Mouse (Mus musculus): Measurements from ENCODE around the gene Zfp865. TPM values are rescaled to one million over a fixed set of nuclear protein-coding genes. Genes with fewer than 3 reads are reported as not detected.

Gene Zfp865
- 6.5 and 9.0 TPM in 2 replicates for polyA plus RNA-seq (2016; fragmentation: Nextera tagmentation; extraction: Ambion mirVana)

GRCm38 (mm10) chr7:5020000-5020681 is at the start of gene Zfp865, which contains the start of gene Ccdc106:
Gene Zfp865, plus strand, starts transcription at chr7:5020376.
Gene Ccdc106, plus strand, starts transcription at chr7:5020553.
- peaks cover 31% of the 10 kb centered on the region for H3K4me1 ChIP-seq (replicated peaks)
- H3K27me3 ChIP-seq (ENCODE audit: insufficient read depth, poor library complexity, severe bottlenecking): no peaks in the 10 kb centered on the region
- H3K36me3 ChIP-seq: peaks cover 49% of the 10 kb centered on the region
- peak within 1 kb of the TSS; percentile 97 for H3K27ac ChIP-seq
- peaks cover 4% of the 10 kb centered on the region; the same call in 1 of the 2 replicates for H3K9me3 ChIP-seq
- DNase-seq (ENCODE audit: low spot score): peak; percentile 99
- under 1% methylated on average over 49 of the region's 49 CpGs for WGBS
- peak within 1 kb of the TSS; percentile 90 for H3K4me3 ChIP-seq

GRCm38 (mm10) chr7:4971068-4971467 is 49.1 kb upstream of the Zfp865 start, which contains the start of gene Sbk3:
Gene Sbk3, minus strand, starts transcription at chr7:4971168.
- H3K27me3 ChIP-seq (ENCODE audit: insufficient read depth, poor library complexity, severe bottlenecking): no peaks in the 10 kb centered on the region
- 0 out of 2 replicates have a peak, but pooled peaks cover 4% of the 10 kb centered on the region for H3K9me3 ChIP-seq
- no peaks in the 10 kb centered on the region; the same call in 1 of the 2 replicates for H3K4me1 ChIP-seq (replicated peaks)
- no peak within 1 kb of the TSS for H3K4me3 ChIP-seq
- no peaks in the 10 kb centered on the region for H3K36me3 ChIP-seq
- DNase-seq (ENCODE audit: low spot score): no peak
- H3K27ac ChIP-seq: no peak within 1 kb of the TSS; the same call in 1 of the 2 replicates
- 49% methylated on average over 6 of the region's 6 CpGs for WGBS

- 30% methylated on average over 7 of the region's 7 CpGs for WGBS
Measured at GRCm38 (mm10) chr7:4971710-4972109, 48.5 kb upstream of the Zfp865 start.

GRCm38 (mm10) chr7:4972321-4973047 is 47.7 kb upstream of the Zfp865 start:
- Histone ChIP-seq H3K9me3 (peaks cover 7% of the 10 kb centered on the region; the same call in 1 of the 2 replicates), H3K4me1 (replicated peaks) (no peaks in the 10 kb centered on the region; the same call in 1 of the 2 replicates), H3K36me3 (no peaks in the 10 kb centered on the region), H3K4me3 (no peak overlapping the region), H3K27me3 (ENCODE audit: insufficient read depth, poor library complexity, severe bottlenecking) (no peaks in the 10 kb centered on the region), H3K27ac (no peak overlapping the region)
- no peak for DNase-seq (ENCODE audit: low spot score)
- 83% methylated on average over 18 of the region's 18 CpGs for WGBS

More at GRCm38 (mm10) chr7:4971710-4972109, 48.5 kb upstream of the Zfp865 start:
- Histone ChIP-seq H3K36me3 (no peaks in the 10 kb centered on the region), H3K27me3 (ENCODE audit: insufficient read depth, poor library complexity, severe bottlenecking) (no peaks in the 10 kb centered on the region), H3K27ac (no peak overlapping the region), H3K4me1 (replicated peaks) (no peaks in the 10 kb centered on the region; the same call in 1 of the 2 replicates), H3K4me3 (no peak overlapping the region), H3K9me3 (0 out of 2 replicates have a peak, but pooled peaks cover 5% of the 10 kb centered on the region)
- no peak for DNase-seq (ENCODE audit: low spot score)

DNA sequence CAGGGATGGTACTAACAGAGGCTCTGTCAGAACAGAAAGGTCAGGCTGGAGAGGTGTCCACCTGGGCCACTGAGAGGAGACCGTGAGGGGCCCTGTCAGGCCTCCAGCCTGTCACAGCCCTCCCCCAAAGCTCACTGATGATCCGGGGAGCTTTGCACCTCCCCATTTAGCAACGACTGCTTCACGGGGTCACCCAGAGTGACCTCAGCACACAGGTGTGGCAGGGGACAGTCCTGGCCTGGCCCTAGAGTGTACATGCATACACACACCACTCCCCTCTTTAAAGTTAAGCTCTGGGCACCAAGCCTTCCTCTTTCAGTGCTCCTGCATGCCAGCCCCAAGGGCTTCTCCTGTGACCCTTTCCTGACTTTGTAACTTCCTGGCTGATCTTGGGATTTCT is 44.7 kb upstream of the Zfp865 start:
- no peaks in the 10 kb centered on the region; the same call in 1 of the 2 replicates for H3K4me1 ChIP-seq (replicated peaks)
- 64% methylated on average over 4 of the region's 4 CpGs for WGBS
- no peak for DNase-seq (ENCODE audit: low spot score)

GRCm38 (mm10) chr7:4976832-4977231 is 43.3 kb upstream of the Zfp865 start:
- no peaks in the 10 kb centered on the region for H3K4me1 ChIP-seq (replicated peaks)
- 89% methylated on average over 7 of the region's 7 CpGs for WGBS

More for the DNA sequence above, 44.7 kb upstream of the Zfp865 start:
- H3K4me3 ChIP-seq: no peak overlapping the region
- no peak overlapping the region for H3K27ac ChIP-seq
- H3K9me3 ChIP-seq: peaks cover 3% of the 10 kb centered on the region; the same call in 1 of the 2 replicates
- H3K27me3 ChIP-seq (ENCODE audit: insufficient read depth, poor library complexity, severe bottlenecking): no peaks in the 10 kb centered on the region
- no peaks in the 10 kb centered on the region for H3K36me3 ChIP-seq

GRCm38 (mm10) chr7:4988250-4988649 is 31.9 kb upstream of the Zfp865 start:
- Histone ChIP-seq H3K4me3 (no peak overlapping the region), H3K27me3 (ENCODE audit: insufficient read depth, poor library complexity, severe bottlenecking) (peaks cover 14% of the 10 kb centered on the region), H3K27ac (no peak overlapping the region), H3K4me1 (replicated peaks) (peaks cover under 1% of the 10 kb centered on the region), H3K36me3 (peaks cover 28% of the 10 kb centered on the region), H3K9me3 (peaks cover 14% of the 10 kb centered on the region; the same call in 1 of the 2 replicates)
- no peak for DNase-seq (ENCODE audit: low spot score)
- 63% methylated on average over 2 of the region's 2 CpGs for WGBS

More at GRCm38 (mm10) chr7:4976832-4977231, 43.3 kb upstream of the Zfp865 start:
- Histone ChIP-seq H3K36me3 (no peaks in the 10 kb centered on the region), H3K27me3 (ENCODE audit: insufficient read depth, poor library complexity, severe bottlenecking) (no peaks in the 10 kb centered on the region), H3K4me3 (no peak overlapping the region), H3K27ac (no peak overlapping the region), H3K9me3 (peaks cover 3% of the 10 kb centered on the region; the same call in 1 of the 2 replicates)
- DNase-seq (ENCODE audit: low spot score): no peak

DNA sequence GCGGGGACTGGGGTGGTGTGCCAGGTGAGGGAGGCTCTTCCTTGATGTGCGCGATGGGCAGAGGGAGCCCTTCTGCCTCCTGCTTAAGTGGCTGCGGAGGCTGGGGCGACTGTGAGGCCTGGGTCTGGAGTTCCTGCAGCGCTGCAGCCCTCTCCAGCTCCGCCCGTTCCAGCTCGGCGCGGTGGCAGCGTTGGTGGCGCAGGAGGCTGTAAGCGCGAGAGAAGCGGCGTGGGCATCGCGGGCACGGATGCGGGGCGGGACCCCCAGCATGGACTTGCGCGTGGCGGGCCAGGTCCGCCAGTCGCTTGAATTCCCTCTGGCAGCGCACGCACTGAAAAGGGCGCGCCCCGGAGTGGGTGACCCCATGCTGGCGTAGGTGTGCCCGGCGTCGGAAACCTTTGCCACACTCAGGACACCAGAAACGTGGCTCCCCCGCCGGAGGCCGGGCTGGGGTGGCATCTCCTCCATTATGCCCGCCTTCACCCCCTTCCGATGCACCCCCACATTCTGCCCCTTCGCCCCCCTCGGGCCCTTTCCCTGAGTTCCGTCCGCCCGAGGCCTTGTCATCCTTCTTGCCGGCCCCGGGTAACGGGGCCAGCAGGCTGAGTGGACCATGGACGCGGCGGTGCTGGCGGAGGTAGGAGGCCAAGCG is 26.7 kb upstream of the Zfp865 start:
- Histone ChIP-seq H3K4me1 (replicated peaks) (peaks cover 35% of the 10 kb centered on the region), H3K4me3 (peak overlapping the region; percentile 89), H3K9me3 (peaks cover 33% of the 10 kb centered on the region; the same call in 1 of the 2 replicates), H3K27me3 (ENCODE audit: insufficient read depth, poor library complexity, severe bottlenecking) (peaks cover 35% of the 10 kb centered on the region), H3K36me3 (peaks cover 42% of the 10 kb centered on the region), H3K27ac (no peak overlapping the region)
- WGBS: 34% methylated on average over 55 of the region's 55 CpGs
- DNase-seq (ENCODE audit: low spot score): no peak

DNA sequence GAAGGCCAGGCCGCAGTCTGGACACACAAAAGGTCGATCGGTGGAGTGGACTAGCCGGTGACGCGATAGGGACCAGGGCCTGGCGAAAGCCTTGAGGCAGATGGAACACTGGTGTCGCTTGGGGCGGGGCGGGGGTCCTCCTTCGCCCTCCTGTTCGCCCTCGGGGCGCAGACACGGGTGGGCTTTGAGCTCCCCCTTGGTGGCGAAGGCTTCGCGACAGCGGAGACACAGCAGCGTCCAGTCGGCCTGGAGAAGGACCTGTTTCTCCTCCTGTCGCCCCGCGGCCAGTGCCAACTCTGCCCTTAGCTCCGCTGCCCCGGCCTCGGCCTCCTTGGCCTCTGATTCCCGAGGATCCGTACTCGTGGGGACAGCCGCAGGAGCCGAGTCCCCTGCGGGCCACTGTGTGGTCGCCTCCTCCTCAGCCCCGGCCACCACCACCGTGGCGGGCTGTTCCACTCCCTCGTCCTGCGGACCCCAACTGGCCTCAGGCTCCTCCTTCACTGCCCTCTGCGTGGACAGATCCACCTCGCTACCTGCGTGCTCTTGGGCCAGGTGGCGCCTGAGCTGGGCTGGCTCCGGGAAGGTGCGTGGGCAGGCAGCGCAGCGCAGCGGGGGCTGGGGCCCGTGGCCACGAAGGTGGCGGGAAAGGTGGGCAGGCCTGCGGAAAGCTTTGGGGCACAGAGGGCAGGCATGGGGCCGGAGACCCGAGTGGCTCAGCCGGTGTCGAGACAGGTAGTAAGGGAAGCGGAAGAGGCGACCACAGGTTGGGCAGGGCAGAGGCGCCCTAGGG is 26.0 kb upstream of the Zfp865 start:
- H3K4me1 ChIP-seq (replicated peaks): peaks cover 35% of the 10 kb centered on the region
- peaks cover 33% of the 10 kb centered on the region; the same call in 1 of the 2 replicates for H3K9me3 ChIP-seq
- 0 out of 2 replicates have a peak overlapping the region, but pooled peaks have one; percentile 9 for H3K27ac ChIP-seq
- peak overlapping the region; percentile 89 for H3K4me3 ChIP-seq
- WGBS: 45% methylated on average over 59 of the region's 59 CpGs
- H3K27me3 ChIP-seq (ENCODE audit: insufficient read depth, poor library complexity, severe bottlenecking): peaks cover 35% of the 10 kb centered on the region
- peaks cover 42% of the 10 kb centered on the region for H3K36me3 ChIP-seq
- no peak for DNase-seq (ENCODE audit: low spot score)

GRCm38 (mm10) chr7:4995268-4996002 is 24.7 kb upstream of the Zfp865 start:
- H3K36me3 ChIP-seq: peaks cover 42% of the 10 kb centered on the region
- 7% methylated on average over 19 of the region's 19 CpGs for WGBS
- peaks cover 35% of the 10 kb centered on the region for H3K4me1 ChIP-seq (replicated peaks)
- peaks cover 30% of the 10 kb centered on the region; the same call in 1 of the 2 replicates for H3K9me3 ChIP-seq
- no peak for DNase-seq (ENCODE audit: low spot score)
- H3K27ac ChIP-seq: peak overlapping the region; percentile 92
- H3K27me3 ChIP-seq (ENCODE audit: insufficient read depth, poor library complexity, severe bottlenecking): peaks cover 34% of the 10 kb centered on the region
- H3K4me3 ChIP-seq: peak overlapping the region; percentile 89
